Mouse (Mus musculus) adrenal gland, adult (tissue): Measurements from ENCODE around the gene Il23a.
A peak's percentile ranks its signal among the peaks of the same experiment; 100 is the strongest.
"Not testable (repeated sequence)": the region's sequence is repeated elsewhere in the genome, so short reads cannot be mapped to it uniquely, and the experiment has no call there.

Experiments
- DNase-seq, 2 experiments: peaks; one replicate each; pipeline ENCODE4 v3.0.0; 2022 to 2023; ENCODE audit warnings: low spot score in 1 of 2; ENCODE audit not compliant: inconsistent age in 2 of 2

The Il23a gene

GRCm38 (mm10) chr10:128298702-128299171 lies at the start of gene Il23a:
TSS of gene Il23a (minus strand) at chr10:128298752.
- DNase-seq, result no peak

GRCm38 (mm10) chr10:128347541-128347940 lies 49.0 kb upstream of the Il23a start:
- no peak for DNase-seq

DNA sequence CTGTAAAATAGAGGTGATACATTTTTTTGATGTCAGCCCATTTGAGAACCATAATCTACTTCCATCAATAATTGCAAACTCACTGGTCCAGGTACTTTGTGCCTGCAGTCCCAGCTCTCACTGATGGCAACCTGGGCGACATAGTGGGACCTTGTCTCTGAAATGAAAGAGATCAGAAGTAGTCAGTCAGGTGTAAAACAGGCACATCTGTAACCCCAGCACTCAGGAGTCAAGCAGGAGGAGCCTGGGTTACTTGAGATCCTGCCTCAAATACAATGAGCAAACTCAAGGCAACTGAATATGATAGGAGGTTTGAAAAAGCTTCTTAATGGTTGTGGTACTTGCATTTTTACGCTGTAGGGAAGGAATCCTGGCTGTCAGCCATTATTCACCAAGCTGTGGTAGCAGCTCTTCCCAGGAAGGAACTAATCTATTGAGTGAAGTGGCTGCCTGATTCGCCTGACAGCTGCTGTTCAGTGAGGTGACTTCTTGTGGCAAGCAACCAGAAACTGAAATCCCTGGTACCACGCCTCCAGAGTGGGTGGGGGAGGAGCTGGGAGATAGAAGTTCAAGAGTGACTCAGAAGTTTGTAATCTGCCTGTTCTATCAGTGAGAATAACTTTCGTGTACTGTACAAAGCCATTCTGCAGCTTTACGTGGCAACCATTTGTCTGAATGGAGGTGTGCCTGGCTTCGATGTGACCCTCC lies 46.2 kb upstream of the Il23a start:
- DNase-seq, result peak; percentile 87 to 95

DNA sequence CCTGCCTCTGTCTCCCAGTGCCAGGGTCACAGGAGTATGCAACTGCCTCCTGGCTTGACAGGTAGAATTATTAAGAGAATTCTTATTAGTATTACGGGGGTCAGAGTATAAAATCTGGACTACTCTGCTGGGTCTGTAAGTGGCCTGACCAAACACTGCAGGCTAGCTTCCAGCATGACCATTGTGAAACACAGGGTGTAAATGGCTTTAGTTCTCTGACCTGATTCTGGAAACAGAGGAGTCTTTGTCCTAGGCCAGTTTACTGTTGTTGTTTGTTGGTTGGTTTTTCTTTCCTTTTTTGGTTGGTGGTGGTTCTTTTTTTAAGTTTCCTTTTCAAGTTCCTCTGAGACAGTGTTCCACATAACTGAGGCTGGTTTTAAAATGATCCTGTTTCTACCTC lies 44.9 kb upstream of the Il23a start:
- no peak for DNase-seq

DNA sequence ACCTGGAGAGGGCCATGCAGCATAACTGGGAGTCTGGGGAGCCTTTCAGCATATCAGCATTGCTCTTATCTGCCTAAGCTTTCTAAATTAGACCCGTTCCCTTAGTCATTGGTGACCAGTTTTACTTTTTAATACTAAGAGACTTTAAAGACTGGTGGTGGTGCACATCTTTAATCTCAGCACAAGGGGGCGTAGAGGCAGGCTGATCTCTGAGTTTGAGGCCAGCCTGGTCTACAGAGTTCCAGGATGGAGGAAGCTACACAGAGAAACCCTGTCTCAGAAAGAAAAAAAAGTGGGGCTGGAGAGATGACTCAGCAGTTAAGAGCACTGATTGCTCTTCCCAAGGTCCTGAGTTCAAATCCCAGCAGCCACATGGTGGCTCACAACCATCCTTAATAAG lies 41.7 kb upstream of the Il23a start:
- DNase-seq, result peak in 1 of 2 experiments; percentile 46

DNA sequence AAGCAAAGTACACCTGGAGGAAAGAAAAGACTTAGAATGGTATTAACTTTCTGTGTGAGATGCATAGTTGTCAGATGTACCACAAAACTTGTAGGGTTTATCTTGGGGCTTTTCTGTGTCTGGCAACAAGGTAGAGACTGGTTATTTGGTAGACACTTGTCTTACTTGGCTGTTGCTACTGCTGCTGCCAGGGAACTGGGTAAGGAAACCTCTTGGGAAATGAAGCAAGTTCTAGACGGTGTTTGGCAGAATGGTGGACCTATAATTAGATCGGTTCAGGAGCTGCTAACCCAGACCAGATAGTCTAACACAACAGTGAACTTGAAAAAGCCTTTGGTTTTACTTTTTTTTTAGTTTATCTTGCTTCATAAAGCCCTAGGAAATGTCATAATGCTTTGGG lies 40.4 kb upstream of the Il23a start:
- peak in 1 of 2 experiments; percentile 53 for DNase-seq

DNA sequence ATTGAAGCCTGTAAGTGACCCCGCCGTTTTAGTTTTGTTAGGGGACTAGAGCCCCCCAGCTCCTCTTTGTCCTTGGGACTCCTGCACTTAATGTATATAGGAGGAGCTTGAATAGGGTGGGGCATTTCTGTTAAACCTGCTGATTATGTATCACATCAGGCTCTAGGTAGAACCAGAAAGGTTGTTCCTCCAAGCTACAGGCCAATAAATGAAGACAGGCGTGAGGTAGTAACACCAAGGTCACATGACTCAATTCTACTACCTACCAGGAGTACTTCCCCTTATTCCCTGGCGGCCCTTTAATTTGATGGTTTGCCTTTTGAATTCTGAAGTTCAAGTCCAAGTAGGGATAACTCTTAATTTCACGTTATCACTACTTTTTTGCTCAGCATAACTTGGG lies 39.9 kb upstream of the Il23a start:
- DNase-seq, result peak in 1 of 2 experiments; percentile 72

DNA sequence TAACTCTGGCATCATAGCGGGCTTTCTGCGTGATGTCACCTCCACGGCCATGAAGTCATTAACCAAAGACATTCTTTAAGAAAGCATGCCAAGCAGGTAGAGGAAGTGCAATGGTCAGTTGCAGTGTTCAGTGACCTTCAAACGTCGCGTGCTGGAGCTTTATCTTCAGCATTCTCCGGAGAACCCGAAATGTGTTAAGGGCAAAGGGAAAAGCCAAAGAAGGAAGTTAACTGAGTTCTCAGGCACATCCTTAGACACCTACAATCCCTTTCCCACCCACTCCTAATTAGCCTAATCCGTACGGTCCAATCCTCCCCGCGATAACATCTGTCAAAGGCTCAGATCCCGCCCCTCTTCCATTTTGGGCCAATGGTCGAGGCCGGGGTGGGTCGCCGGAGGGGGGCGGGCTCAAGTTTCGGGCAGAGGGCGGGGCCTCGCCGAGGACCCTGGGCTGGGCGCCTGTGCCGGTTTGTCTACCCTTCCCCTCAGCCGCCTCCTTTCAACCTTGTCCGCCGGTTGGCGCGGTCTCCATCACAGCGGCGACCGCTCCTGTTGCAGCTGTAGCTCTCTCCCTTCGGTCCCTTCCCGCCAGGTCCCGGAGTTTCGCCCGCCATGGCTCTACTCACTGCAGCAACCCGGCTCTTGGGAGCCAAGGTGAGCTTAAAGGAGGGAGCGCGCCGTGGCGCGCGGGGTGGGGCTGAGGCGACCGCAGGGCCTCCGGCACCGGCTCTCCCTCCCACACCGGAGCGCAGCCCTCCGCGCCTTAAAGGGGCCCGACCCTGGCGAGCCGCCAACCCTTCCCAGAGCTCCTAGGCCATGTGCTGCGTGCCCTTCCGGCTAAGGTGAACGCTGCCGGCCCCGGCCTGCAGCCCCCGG lies 39.0 kb upstream of the Il23a start, which contains the start of gene Cs:
Cs (plus strand) TSS at position 429 of the 876 bp plus-strand sequence.
- peak; percentile 96 to 99 for DNase-seq

DNA sequence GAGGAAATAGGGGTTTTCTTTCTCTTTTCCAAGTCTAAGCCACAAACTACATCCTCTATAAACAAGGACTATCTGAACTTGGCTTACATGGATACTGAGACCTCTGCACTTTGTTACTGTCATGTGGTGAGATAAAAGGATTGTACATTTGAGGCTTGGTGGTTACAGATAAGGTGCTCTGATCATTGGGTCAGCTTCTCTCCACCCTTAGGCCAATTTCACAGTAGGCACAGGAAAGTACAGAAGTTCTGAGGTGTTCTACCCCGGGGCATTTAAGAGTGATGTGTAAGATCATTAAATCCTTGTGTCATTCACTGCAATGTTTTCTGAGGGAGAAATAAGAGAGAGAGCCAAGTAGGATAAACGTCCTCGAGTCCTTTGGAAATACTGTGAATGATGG lies 38.0 kb upstream of the Il23a start:
- no peak for DNase-seq

DNA sequence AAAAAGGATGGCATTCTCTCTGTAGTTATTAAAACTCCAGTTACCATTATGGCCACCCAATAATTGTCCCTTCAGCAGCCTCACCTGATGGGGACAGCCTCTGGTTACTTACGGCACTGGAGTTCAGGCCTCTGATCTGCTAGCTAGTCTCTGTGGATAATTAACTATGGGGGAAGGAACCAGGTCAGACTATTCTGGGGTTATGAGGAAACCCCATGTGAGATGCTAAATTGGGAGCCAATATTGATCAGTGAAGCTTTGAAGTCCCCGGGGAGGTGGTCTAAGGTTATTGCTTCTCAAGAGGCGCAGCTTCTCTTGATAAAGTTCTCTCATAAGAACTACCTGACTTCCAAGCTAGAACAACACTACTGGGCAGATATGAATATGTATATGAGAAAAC lies 37.6 kb upstream of the Il23a start:
- DNase-seq, result no peak

DNA sequence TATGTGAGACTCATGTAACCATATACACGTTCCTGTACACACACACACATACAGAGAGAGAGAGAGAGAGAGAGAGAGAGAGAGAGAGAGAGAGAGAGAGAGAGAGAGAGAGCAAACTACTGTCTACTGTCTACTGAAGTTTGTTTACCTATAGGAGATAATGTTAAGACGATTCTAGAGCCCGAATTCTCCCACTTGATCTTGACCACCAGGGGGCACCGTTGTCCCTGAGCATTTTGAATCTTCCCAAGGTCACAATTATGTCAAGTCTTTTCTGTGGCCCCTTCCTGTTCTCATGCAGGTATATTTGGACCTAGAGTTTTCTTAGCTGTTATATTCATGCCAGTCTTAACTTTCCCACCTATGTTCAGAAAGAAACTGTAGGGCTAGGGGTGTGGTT lies 37.0 kb upstream of the Il23a start:
- peak; percentile 70 to 93 for DNase-seq

- DNase-seq, result not testable (repeated sequence)
These were observed 34.1 kb upstream of the Il23a start for GRCm38 (mm10) chr10:128332358-128333249.

GRCm38 (mm10) chr10:128327610-128328009 lies 29.1 kb upstream of the Il23a start:
- no peak for DNase-seq

DNA sequence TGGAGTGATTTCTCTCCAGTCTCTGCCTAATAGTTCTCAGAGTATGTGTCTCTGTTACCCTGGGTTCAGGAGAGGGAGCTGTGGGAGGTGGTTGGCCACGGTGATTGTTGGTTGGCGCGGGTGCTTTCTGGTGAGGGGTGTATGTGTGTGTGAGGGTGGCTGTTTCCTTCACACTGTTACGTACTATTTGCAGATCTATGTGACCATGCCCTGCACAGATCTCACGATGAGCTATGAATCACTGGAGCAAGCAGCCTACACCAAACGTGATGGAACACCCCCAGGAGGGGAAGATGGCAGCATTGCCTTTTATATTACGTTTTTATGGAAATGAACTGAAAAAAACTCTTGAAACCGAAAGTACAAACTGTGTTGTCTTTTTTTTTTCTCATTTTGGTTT lies 28.3 kb upstream of the Il23a start:
- no peak for DNase-seq

DNA sequence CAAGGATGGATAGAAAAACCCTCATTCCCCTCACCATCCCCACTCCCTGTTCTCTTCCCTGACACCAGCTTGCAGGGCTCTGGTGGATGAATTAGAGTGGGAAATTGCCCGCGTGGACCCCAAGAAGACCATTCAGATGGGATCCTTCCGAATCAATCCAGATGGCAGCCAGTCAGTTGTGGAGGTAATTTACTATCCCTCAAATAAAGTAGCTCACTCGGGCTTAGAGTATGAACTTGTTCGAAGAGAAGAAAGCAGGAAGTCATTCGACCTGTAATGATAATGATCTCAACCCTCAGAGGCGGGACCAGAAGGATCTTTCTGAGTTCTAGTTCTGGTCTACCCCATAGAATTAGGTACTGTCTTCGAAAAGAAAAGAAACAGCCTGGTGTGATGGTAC lies 25.0 kb upstream of the Il23a start:
- no peak for DNase-seq

- peak; percentile 87 to 97 for DNase-seq
These were observed 23.9 kb upstream of the Il23a start, which contains the start of gene Cnpy2 for GRCm38 (mm10) chr10:128322141-128323108. TSS of gene Cnpy2 (plus strand) at chr10:128322459.

DNA sequence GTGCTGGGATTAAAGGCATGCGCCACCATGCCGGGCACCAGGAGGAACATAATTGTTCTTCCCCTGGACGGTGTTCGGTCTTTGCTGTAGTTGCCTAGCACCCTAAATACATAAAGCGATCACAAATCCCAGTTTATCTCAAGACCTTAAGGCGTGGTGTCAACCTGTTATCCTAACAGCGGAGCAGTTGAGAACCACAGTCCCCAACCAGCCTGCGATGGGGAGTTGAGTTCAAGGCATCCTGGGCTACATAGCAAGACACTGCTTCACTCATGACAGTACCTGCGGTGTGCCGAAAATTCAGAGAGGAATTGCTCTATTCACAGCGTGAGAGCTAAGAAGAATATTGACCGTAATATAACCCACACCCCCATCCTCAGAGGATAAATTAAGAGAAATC lies 23.1 kb upstream of the Il23a start:
- DNase-seq, result no peak

- DNase-seq, result no peak
These were observed 17.0 kb upstream of the Il23a start for GRCm38 (mm10) chr10:128315578-128315977.

DNA sequence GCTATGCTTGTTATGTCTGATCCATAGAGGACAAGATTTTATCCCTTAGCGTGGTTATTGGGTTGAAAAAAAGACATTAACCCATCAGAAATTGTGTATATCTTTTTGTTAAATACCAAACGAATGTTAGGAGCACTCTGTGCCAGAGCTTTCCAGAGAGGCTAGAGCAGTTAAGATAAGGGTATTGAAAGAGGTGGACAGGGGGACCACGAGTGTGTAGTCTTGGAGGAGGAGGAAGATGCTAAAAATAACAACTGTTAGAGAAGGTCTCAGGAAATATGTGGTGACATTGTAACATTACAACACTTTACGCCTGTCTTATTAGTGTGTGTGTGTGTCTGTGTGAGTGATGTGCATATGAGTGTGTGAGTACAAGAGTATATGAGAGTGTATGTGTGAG lies 12.3 kb upstream of the Il23a start:
- DNase-seq, result no peak

DNA sequence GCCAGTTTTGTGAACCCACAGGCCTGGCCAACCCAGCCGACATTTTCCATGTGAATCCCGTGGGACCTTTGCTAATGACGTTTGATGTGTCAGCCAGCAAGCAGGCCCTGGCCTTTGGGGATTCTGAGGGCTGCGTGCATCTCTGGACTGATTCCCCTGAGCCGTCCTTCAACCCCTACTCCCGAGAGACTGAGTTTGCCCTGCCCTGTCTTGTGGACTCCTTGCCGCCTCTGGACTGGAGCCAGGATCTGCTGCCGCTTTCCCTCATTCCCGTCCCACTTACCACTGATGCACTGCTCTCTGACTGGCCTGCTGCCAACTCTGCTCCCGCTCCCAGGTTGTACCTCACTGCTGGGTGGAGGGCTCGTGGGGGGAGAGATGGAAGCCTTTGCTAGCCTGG lies 11.6 kb upstream of the Il23a start:
- DNase-seq, result peak; percentile 73 to 88
